Mouse (Mus musculus) myocyte (in vitro differentiated cells): Measurements from ENCODE around the gene Psmb3.

Experiments used
- CEBPB ChIP-seq: IDR thresholded peaks from 2 replicates; pipeline ENCODE4 v1.6.1; 2011; ENCODE audit warnings: mild to moderate bottlenecking, moderate library complexity; ENCODE audit not compliant: poor library complexity, insufficient read depth, severe bottlenecking
- MAX ChIP-seq: IDR thresholded peaks from one replicate; pipeline ENCODE4 v1.6.1; 2011; ENCODE audit warnings: low read depth, mild to moderate bottlenecking, control low read depth
- MYOG ChIP-seq, 3 experiments: IDR thresholded peaks; one replicate each; pipeline ENCODE4 v1.6.1; 2011; ENCODE audit warnings: control low read depth in 2 of 3, low read depth in 2 of 3, mild to moderate bottlenecking in 2 of 3; ENCODE audit not compliant: insufficient read length in 2 of 3, control insufficient read depth in 1 of 3, insufficient read depth in 1 of 3
- POLR2A ChIP-seq: IDR thresholded peaks from one replicate; pipeline ENCODE4 v1.6.1; 2011; ENCODE audit warnings: low read depth, mild to moderate bottlenecking, control low read depth, moderate library complexity; ENCODE audit not compliant: insufficient read length
- POLR2AphosphoS2 ChIP-seq: IDR thresholded peaks from one replicate; pipeline ENCODE4 v1.6.1; 2011; ENCODE audit warnings: low read depth, control low read depth; ENCODE audit not compliant: insufficient read length

DNA sequence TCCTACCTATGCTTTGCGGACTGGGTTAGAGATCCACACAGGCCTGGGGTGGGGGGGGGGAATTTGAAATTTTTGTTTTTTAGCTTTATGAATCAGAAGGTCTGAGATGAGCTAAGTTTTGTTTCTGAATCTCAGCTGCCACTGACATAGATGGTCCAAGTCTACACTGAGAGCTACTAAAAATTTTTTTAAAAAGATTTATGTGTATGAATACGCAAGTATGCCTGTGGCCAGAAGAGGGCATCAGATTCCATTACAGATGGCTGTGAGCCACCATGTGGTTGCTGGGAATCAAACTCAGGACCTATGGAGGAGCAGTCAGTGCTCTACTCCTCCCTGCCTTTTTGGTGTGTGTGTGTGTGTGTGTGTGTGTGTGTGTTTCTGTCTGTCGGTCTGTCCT lies 11.2 kb downstream of the Psmb3 start:
- TF ChIP-seq MAX (no peak), MYOG (IDR thresholded peaks at IDR 0.05; ENCODE audit: control insufficient read depth in 1 of 3, insufficient read depth in 1 of 3, insufficient read length in 2 of 3, low read depth in 2 of 3) (no peak), POLR2A (no peak), CEBPB (no peak), POLR2AphosphoS2 (no peak)
